Mouse (Mus musculus) gastrocnemius, adult 2 months (tissue): ENCODE results near the gene Slit1. TPM values are rescaled to one million over a fixed set of nuclear protein-coding genes. Genes with fewer than 3 reads are reported as not detected.

Experiments used
- DNase-seq: peaks from one replicate; pipeline ENCODE4 v3.0.0; 2022
- H3K27ac ChIP-seq: fragments of 200-600 bp; 2 replicates; pipeline ENCODE4 v1.8.1; 2022; ENCODE audit warnings: mild to moderate bottlenecking
- H3K4me3 ChIP-seq: fragments of 200-600 bp; 2 replicates; pipeline ENCODE4 v1.8.1; 2022; ENCODE audit warnings: mild to moderate bottlenecking, moderate library complexity
- CTCF ChIP-seq: fragments of 200-600 bp; IDR thresholded peaks from 2 replicates; pipeline ENCODE4 v1.8.1; 2022; ENCODE audit warnings: antibody characterized with exemption, mild to moderate bottlenecking, moderate library complexity
- intact Hi-C: fragments of 180-260 bp; cut with DNase I; formaldehyde crosslinking; loops from one replicate; pipeline ENCODE4 v1.15.1; 2025
- total RNA-seq, 2 experiments: library from RNA; stranded (reverse); gene quantifications; 2 replicates each; pipeline ENCODE4 v1.2.3; 2021

The Slit1 gene
- total RNA-seq, 2 experiments from 2014 or later, result 0.28 to 0.81 TPM

DNA sequence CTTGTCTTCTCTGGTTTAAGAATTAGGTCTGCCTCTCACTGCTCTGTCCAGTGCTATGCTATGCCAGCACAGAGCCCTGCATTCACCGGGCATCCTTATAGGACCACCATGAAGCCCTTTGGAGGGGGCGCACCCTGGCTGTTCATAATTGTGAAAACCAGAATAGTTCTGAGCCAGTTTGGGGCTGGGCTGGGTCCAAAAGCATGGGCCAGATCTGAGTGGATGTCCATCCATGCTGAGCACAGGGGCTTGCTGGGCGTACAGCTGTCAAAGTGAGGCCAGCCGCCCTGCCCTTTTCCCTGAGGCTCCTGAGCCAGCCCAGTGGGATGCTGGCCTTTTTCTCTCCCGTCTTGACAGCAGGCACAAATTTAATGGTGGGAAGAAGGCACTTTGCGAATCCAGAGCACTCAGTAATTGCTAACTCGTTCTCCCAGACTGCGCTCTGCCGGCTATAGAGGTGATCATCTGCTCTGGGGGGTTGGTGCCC lies 29.0 kb downstream of the Slit1 start:
- H3K27ac ChIP-seq, result no peak overlapping the region
- no peak overlapping the region for H3K4me3 ChIP-seq
- no peak for TF ChIP-seq CTCF
- DNase-seq, result no peak
- intact Hi-C loops, result no loop called here

DNA sequence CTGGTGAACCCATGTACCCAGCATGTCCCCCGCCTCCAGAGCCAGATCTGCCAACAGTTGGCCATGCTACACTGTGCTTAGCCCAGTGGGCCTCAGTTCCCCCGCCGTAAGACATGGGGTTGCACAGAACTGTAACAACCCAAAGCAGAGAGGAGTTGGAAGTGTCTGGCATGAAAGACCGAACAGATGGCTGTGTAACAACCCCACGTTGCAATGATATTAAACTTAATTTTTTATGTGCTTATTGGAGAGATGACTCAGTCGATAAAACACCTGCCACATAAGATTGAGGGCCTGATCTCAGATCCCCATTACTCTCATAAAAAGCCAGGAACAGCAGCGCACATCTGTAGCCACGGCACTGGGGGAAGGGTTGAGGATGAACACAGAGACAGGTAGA lies 30.6 kb downstream of the Slit1 start:
- Histone ChIP-seq H3K27ac (no peak overlapping the region), H3K4me3 (no peak overlapping the region)
- no peak for TF ChIP-seq CTCF
- DNase-seq, result no peak
- intact Hi-C loops, result no loop called here

DNA sequence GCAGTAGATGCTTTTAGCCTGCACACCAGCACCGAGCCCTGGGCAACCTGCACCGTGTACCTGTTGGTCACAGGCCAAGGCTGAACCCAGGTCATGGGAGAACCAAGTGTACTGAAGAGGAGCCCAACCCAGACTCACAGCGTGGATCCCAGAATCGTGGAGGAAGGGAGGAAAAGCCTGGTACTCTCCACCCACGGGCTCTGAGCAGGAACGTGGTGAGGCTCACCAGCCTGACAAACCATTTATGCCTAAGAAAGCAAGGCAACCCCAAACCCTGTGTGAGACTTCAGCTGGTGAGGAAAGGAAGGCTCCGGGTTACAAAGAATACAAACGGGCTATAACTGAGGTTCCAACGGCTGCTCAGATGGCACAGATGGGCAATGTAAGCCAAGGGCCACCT lies 31.8 kb downstream of the Slit1 start:
- Histone ChIP-seq H3K4me3 (no peak overlapping the region), H3K27ac (no peak overlapping the region)
- DNase-seq, result no peak
- intact Hi-C loops, result no loop called here
- TF ChIP-seq CTCF, result no peak

DNA sequence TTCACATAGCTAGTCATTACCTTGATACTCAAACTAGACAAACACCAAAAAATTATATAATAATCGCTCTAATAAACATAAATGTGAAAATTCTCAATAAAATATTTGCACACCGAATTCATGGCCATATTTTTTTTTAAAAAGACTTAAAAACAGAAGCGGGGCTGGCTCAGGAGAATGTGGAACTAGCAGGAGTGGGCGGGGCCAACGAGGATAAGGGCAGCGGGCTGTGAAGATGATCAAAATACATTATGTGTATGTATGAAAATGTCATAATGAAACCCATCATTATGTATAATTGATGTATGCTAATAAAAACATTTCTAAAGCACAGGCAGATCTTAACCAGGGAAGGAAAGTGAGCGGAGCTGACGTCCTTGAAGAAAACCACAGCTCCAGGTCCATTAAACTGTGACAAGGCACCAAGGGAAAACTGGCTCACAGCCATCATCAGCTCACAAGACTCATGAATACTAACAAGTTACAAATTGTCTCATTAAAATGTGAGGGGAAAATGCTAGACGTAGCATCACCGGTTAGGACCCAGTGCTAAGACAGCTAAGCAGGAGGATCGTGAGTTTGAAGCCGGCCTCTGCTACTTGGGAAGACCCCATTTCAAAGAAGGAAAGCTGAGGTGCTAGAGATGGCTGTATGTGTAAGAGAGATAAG lies 33.8 kb downstream of the Slit1 start:
- TF ChIP-seq CTCF, result no peak
- no peak for DNase-seq
- intact Hi-C loops, result no loop called here
- Histone ChIP-seq H3K4me3 (no peak overlapping the region), H3K27ac (no peak overlapping the region)

DNA sequence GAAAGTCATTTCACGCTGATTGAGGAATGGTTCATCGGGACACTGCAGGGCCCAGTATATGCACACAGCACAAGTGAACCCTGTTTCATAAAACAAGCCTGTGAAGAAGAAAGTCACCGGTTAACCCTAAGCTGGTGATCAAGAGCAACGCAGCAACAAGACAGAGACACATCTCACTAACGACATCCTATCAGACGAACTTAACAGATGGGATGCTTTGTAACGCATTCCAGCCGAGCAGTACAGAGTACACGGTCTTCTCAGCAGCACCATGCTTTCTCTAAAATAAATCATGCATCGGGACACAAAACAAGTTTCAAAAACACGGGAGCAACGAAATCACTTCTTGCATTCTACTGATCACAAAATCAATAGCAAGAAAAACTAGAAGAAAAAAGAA lies 35.6 kb downstream of the Slit1 start:
- Histone ChIP-seq H3K27ac (no peak overlapping the region), H3K4me3 (no peak overlapping the region)
- intact Hi-C loops, result no loop called here
- TF ChIP-seq CTCF, result no peak
- DNase-seq, result no peak

DNA sequence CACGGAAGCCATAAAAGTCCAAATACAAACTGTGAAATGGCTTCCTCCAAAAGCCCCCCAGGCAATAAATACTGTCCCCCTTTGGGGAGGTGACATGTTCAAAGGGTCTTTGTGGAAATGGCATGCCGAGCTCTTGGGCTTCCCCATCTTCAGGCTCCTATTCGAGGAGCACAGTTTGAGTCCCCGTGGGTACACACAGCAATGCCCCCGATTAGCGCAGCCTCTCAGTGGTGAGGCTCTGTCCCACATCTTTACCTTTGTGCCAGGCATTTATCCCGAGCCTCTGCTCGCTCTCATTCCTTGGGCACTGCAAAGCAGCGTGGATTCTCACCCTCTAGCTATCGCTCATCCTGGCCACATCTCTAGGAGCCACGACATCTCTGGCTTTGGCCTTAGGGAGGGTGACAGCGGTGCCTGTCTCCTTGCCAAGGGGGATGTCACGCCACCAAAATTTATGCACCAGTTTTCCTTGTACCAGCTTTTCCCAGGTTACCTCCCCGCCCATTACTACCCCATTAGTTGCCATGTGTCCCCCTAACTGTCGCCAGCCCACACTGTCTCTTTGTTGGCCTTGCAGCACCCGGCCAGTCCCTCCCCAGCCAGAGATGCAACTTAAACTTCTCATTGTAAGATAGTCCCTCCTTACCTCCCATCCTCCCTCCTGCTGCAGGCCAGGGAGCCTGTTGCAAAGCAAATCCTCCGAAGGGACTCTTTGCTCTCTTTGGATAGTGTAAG lies 37.2 kb downstream of the Slit1 start:
- H3K4me3 ChIP-seq, result no peak overlapping the region
- intact Hi-C loops, result no loop called here
- H3K27ac ChIP-seq, result no peak overlapping the region
- DNase-seq, result no peak
- no peak for TF ChIP-seq CTCF

DNA sequence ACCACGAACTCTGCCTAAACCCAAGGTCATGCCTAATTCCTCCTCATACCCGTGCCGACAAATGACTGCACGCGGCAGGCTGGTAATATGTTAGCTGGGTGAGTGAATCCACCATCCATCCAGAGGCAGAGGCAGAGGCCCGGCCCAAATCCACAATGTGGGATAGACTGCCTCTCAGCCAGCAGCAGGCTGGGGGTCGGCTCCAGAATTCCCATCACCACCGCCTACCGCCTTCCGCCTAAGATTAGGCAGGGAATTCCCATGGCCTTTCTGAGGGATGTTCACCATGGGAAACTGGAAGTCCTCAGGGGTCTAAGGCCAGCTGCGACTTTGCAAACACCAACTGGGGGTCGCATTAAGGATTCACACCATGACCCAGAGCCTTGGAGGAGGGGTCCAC lies 38.0 kb downstream of the Slit1 start:
- no peak for DNase-seq
- no peak for TF ChIP-seq CTCF
- intact Hi-C loops, result no loop called here
- Histone ChIP-seq H3K4me3 (no peak overlapping the region), H3K27ac (no peak overlapping the region)

DNA sequence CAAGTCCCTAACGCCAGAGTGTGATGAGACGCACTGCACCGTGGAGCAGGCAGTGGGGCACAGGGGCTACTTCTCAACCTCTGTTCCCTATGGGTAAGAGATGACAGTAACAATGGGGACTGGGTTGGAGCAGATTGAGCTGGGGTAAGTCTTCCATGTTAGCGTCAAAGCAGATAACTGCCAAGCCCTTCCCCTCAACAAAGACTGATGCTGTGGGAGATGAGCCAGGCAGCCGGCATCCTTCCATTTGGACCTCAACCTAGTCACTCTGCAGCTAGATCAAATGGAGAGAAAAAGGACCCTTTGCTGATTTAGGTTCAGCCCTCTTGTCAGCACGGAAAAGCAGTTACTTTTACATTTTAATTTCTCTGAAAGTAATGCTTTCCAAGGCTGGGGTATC lies 40.8 kb downstream of the Slit1 start:
- DNase-seq, result no peak
- Histone ChIP-seq H3K27ac (no peak overlapping the region), H3K4me3 (no peak overlapping the region)
- intact Hi-C loops, result no loop called here
- TF ChIP-seq CTCF, result no peak

DNA sequence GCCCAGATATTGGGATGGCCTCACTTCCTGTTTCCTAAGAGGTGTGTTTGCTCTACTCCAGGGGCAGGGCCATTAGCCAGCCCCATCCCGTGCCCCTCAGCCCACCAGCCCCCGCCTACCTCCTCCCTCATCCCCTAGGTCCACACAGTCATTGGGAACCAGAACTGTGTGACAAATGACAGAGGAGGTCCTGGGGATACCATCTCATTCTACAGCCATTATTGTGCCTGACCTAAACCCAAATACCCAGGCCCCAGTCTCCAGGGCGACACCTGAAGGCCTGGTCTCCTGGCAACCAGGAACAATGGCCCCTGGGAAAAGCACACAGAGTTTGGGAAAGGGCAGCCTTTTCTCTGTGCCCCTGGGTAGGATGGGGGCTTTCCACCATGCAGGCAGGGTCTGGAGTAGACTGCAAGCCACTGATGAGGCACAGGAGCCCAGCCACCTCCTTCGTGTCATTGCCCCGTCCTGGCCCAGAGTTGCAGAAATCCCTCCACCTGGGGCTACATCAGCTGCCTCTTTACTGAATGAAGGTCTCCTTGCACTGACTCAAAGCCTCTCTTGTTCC lies 44.5 kb downstream of the Slit1 start:
- TF ChIP-seq CTCF, result no peak
- DNase-seq, result no peak
- no peak overlapping the region for H3K27ac ChIP-seq
- no peak overlapping the region for H3K4me3 ChIP-seq
- intact Hi-C loops, result no loop called here

DNA sequence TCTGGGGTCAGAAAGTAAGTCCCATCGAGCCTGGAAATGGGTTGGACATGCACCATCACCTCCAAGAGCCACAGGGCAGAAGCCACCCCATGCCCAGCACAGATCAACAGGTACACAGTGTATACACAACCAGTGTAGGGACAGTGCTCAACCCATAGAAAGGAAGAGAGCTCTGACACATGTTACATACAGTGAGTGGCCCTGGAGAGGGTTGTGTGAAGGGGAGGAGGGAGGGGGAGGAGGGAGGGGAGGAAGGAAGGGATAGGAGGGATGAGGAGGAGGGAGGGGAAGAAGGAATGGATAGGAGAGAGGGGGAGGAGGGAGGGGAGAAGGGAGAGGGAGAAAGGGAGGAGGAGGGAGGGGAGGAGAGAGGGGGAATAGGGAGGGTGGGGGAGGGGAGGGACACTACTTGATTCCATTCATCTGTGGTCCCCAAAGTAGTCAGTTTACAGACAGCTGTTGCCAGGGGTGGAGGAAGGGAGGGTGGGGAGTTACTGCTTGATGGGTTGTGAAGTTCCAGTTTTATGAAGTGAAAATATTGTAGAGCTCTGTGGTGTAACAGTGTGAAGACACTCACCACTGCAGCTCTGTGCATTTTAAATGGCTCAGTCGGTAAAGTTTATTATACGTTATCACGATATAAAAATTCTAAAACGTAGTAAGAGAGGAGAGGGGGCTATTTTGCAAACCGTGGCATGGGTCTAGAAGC lies 45.5 kb downstream of the Slit1 start:
- TF ChIP-seq CTCF, result no peak
- H3K4me3 ChIP-seq, result no peak overlapping the region
- DNase-seq, result no peak
- intact Hi-C loops, result no loop called here
- H3K27ac ChIP-seq, result no peak overlapping the region

DNA sequence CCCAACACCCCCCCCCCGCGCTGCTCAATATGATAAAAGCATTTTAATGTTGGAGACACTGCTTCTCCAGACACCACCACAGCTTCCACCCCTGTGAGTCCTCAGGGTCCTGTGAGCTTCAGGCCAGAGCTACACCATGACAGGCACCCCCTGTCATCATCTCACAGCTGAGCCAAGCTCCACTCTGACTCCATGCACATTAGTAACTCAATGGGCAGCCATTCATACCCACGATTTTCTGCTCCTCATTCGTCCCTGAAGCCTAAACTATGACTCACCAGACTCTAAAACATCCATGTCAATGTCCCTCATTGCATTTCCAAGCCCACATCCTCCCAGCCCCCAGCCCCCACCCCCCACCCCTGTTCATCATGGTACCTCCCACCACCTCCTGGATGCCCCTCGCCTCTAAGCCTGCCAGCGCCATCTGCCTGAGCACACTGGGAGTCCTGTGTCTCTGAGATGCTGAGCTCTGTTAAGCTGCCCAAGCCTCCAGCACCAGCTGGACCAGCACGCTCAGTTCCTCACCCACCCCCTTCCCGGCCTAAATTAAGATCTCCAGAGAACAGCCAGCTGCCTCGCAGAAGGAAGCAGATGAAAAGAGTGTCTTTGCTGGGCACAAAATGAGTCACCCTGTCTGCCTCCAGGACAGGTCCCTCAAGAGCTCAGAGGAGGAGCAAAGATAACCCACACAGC lies 46.2 kb downstream of the Slit1 start:
- TF ChIP-seq CTCF, result no peak
- Histone ChIP-seq H3K4me3 (no peak overlapping the region), H3K27ac (no peak overlapping the region)
- intact Hi-C loops, result no loop called here
- no peak for DNase-seq

DNA sequence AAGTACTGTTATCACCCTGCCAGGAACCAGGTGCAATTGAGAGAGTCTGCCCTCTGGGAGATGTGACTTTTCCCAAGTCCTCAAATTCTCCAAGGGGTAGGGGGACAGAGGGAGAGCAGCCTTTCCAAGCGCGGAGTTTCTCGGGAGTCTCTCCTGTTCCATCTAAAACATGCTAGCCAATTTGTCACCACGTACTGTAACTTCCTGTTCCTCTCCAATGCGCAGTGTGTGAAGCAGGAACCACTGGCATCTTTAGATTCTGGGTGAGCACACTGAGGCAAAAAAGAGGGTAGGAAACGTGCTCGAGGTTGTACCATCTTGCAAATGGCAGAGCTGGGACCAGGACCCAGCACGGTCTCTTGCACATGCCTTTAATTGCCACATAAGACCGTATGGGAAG lies 47.0 kb downstream of the Slit1 start:
- Histone ChIP-seq H3K4me3 (no peak overlapping the region), H3K27ac (no peak overlapping the region)
- intact Hi-C loops, result no loop called here
- DNase-seq, result no peak
- no peak for TF ChIP-seq CTCF
